Mouse (Mus musculus) liver, adult 2 months (tissue): ENCODE results near the gene Atg3.

Experiments
- CTCF ChIP-seq: fragments of 200-500 bp; IDR thresholded peaks from 2 replicates; pipeline ENCODE4 v1.5.1; 2011; ENCODE audit warnings: low read depth, low read length, control low read depth
- POLR2A ChIP-seq: fragments of 200-500 bp; IDR thresholded peaks from 2 replicates; pipeline ENCODE4 v1.6.1; 2011; ENCODE audit warnings: low read length, control low read depth; ENCODE audit not compliant: insufficient read depth; ENCODE audit errors: extremely low read depth

DNA sequence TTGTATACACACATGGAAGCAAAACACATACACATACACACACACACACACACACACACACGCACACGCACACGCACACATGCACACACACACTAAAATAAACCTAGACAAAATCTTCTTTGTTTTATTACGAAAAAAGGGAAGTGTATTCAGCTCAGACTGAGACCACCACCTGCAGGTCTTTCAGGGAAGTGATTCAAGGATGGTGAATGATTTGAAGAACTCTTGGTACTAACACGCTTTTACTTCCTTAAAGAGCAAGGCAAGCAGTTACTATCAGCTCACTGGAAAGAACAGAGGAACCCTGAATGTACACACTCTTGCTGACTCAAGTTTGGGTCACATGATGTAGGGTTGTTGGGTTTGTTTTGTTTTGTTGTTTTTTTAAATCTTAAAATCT, 16.0 kb upstream of the Atg3 start:
- TF ChIP-seq POLR2A: no peak
- no peak for TF ChIP-seq CTCF
